Mouse (Mus musculus): ENCODE measurements at regions not wholly inside any gene's neighbourhood (a gene's known extent, or its start where the extent isn't known, plus 50 kb on each side); places are given as distances from the start of the nearest gene placed in this dataset.

DNA sequence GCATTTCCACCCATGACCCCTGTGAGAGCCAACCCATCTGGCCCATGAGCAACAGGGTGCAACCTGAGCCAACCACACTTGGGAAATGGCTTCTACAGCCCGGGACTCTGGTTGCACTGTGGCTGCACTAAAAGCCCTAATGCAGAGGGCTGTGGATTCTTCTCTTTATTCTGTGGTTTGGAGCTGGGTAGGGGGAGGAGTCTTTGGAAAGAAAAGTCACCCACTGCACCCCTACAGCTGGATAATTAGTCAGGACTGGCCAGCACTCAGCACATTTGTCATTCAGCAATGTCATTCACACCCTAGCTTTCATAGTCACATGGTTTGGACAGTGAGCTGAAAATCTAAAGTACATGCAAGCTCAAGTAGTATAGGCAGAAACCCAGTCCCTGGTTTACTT, 541.5 kb downstream of the Nfib start:
- no peak for ATAC-seq (ENCODE audit: insufficient number of reproducible peaks, low FRiP score, low TSS enrichment)

DNA sequence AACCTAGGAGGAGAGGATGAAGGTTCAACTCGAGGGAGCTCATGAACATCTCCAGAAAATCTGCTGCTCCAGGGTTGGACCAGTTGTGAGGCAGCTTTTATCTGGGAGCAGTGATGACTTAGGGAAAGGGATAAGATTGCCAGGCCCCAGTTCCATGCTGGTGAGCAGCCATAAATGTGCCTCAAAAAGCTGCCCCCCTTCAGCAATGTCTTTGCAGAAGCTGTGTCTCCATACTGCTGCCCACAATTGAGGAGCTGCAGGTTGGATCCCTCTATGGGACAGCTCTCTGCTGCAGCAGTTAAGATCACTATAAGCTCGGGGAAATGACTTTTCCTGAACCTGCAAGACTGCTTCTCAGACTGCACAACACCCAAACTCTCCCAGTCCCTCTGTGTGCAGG, 543.7 kb downstream of the Nfib start:
- ATAC-seq (ENCODE audit: insufficient number of reproducible peaks, low FRiP score, low TSS enrichment), result no peak

DNA sequence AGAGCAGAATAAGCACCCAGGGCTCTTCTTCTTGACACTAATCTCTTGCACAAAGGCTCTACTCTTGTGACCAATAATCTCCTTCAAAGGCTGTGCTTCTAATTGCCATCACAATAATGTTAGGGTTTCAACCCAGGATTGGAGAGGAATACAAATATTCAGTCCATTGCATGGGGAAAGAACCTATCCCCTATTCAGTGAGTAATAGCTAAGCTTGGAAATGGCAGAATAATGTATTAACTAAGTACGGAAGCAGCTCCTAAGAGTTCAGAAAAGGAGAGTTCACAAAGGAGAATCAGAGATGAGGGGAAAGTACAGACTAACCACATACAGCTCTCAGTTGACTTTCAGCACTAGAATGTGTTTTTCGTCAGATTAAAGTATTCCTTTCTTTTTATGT, 544.3 kb downstream of the Nfib start:
- ATAC-seq (ENCODE audit: insufficient number of reproducible peaks, low FRiP score, low TSS enrichment), result no peak

DNA sequence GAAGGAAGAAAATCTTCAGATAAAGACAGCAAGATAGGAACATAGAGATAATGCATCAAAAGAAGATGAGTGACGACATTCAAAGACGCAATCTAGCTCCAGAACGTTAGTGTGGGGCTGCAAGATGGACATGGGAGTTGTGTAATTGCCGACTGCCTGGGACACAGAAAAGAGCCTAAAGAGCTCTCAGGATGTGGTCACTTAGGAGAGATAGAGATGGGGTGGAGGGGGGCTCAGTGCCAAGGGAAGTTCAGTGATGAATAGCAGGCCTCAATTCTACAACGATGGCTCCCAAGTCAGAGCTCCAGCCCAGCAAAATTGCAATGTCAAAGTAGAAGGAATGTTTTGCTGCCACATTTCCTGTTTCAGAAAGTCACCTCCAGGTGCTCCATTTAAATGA, 545.3 kb downstream of the Nfib start:
- ATAC-seq (ENCODE audit: insufficient number of reproducible peaks, low FRiP score, low TSS enrichment), result no peak

DNA sequence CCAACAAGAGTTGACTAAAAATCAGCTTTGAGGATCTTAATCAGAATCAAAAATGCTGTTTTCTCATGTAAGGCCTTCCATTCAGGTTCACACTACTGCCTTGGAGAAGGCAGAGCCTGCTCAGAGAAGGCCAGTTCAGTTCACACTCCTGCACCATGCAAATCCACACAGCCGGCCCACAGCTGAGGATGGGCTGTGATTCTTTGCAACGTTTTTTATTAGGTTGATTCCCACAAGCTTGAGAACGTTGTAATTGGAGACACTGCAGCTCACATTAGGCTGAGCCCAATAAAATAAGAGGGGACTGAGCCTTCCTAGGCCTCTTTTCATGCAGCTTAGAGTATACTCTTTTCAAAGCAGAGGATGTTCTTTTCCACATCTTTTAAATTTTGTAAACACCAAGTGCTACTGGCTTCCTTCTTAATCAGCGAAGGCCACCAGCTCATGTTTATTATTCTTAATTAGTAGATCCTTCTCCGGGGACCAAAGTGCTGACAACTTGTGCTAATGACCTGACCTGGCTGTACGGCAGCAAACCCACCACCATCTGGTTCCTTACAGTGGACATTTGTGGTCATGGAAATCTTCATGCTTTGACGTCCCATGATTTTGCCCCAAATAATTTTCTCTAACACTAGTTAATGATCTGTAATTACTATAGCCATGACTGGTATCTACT, 549.8 kb downstream of the Nfib start:
- no peak for ATAC-seq (ENCODE audit: insufficient number of reproducible peaks, low FRiP score, low TSS enrichment)

DNA sequence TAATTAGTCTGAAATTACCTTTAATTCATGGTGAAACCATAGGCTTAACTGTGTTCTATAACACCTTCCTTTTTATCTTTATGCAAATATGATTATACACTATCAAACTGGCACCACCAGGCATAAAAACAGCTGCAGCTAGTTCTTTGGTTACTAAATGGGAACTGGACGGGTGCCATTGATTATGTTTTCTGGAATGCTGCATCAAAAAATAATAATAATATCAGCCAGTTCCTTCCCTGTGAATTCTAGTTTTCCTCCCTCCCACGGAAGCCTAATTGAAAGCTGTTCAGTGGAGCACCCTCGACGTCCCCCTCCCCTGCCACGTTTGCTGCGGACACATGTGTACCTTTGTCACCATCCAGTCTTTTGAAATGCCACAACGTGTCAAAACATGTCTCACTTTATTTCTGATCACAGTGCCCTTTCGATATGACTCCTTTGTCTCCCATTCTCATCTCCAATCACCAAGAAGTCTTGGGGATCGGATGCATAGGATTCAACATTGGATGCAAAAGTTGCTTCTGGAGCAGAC, 551.5 kb downstream of the Nfib start:
- ATAC-seq (ENCODE audit: insufficient number of reproducible peaks, low FRiP score, low TSS enrichment), result no peak

DNA sequence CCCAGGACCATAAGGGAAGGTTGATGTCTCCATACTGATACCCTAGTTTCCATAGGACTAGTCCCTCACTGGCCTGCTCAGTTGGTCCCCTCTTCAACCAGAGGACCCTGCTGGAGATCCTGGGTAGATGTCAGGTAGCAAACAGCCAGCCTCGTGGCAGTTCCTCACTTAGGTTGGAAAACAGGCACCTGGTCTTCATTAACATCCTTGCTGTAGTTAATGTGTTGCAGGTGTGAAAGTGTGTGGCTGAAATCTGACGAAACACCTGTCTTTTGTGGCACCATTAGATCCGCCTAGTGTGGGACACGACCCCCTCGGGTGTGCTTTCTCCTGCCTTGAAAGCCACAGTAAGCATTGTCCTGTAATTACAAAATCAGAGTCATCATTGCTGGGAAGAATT, 551.9 kb downstream of the Nfib start:
- ATAC-seq (ENCODE audit: insufficient number of reproducible peaks, low FRiP score, low TSS enrichment), result no peak

DNA sequence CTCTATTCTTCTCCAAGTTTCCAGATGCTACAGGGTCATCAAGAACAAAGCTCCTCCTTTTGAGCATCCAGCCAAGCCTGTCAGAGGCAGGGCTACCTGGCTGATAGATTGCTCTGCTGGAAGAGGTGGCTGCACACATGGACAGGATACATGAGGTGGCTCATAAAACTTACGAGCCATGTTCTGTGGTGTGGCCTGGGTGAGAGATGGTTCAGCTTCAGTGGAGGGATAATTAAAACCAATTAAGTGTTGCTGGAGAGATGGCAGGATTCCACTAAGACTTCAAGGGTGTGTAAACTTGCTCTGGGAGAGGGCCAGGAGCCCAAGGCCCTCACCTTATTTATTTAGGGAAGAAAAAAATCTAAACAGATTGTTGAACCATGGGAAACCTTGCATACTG, 555.6 kb downstream of the Nfib start:
- ATAC-seq (ENCODE audit: insufficient number of reproducible peaks, low FRiP score, low TSS enrichment), result no peak

DNA sequence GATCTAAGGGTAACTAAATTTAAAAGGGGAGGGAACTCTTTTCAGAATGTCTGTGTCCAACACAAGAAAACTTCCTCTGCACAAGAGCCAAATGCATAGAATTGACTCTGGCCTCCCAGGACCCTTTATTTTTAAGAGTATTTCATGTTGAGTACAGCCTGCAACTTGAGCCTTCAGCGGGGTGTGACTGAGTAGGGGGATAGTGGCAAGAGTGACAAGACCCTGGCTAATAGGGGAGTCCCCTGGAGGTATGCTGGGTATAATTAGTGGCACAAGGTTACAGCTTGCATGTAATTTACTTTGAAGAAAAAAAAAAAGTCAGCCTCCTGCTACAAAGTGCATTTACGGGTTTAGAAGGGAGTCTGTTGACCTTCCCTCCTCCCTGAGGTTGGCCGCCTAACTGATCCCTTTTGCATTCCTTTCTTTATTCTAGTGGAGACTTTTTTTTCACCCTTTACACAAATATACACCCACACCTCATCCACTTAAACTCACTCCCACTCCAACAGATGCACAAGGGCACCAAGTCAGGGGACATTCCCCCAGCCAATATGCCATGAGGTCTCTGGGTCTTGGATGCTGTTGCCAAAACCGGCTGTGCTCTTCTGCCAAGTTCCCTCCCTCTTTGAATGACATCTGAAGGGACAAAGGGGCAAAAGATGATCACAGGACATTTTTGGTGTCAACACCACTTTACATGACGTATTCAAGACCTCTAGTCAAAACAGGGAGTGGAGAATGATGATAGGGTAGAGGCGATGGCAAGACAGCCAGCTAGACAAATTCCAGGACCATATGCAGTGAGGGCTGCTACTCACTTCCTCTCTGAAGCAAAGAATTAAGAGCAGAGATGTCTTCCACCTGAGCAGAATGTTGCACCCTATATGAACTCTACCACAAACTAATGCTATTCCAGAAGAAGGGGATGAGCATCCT, 557.2 kb downstream of the Nfib start:
- ATAC-seq (ENCODE audit: insufficient number of reproducible peaks, low FRiP score, low TSS enrichment), result no peak

DNA sequence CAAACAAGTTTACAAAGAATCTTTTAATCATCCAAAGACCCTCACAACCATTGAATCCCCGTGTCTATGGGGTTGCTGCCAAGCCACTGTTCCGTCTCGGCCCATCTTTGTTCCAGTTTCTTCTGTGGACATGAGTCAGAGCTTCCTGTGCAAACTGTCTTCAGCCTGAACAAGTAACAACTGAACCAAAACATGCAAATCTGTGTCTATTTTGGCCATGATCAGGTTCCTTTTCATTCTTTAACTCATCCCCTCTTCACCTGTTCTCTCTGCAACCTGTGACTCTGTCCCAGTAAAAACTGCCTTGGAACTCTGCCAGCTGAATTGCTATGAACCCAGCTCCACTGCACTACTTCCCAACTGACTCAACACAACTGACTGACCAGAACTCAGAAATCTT, 563.2 kb downstream of the Nfib start:
- ATAC-seq (ENCODE audit: insufficient number of reproducible peaks, low FRiP score, low TSS enrichment), result no peak

DNA sequence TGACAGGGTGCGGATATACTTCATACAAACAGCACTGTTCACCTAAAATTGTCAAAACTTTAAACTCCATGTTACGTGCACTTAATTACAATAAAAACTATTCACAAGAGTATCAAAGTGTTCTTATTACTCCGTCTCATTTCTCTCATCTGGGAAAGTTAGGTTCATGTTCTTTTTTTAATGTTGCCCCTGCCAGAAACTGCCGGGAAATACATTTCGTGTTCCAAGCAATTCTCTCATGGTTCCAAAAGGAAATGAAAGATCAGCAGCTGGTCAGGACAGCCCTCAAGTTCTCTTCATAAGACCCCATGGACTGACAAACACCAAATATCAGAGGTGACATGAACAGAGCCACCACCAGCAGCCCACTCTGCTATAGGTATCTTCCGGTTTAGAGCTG, 565.7 kb downstream of the Nfib start:
- no peak for ATAC-seq (ENCODE audit: insufficient number of reproducible peaks, low FRiP score, low TSS enrichment)

DNA sequence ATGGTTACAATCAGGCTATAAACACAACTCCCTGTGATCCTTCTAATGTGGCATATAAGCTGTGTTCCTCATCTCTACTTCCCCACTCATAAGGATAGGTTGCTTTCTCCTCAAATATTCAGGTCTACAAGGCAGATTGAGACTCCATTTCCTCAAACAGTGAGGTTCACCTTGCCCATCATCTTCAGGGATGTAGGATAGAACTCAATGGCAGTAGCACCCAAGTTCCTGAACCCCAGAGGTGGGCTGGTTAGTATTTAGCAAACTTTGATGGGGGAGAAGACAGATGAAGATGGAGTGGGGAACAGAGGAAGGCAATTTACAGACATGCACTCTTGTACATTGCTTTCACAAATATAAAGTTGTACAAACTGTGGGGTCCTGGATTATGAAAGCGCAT, 566.5 kb downstream of the Nfib start:
- ATAC-seq (ENCODE audit: insufficient number of reproducible peaks, low FRiP score, low TSS enrichment), result no peak

DNA sequence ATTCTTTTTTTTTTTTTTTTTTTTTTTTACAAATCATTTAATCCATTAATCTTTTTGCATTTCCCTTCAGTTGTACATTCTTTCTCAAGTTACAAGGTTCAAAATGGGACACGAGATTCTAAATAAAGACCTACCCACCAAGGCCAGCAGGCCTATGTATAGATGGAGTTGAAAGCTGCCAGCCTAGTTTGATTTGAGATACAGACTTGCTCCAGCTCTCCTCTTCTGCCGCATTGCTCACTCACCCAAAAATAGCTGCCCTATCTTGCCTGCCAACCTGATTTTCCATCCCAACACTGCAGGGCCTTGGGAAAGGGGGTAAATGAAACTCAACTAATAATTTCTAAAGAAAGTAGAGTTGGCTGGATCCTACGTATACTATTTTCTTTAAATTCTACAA, 572.7 kb downstream of the Nfib start:
- no peak for ATAC-seq (ENCODE audit: insufficient number of reproducible peaks, low FRiP score, low TSS enrichment)

DNA sequence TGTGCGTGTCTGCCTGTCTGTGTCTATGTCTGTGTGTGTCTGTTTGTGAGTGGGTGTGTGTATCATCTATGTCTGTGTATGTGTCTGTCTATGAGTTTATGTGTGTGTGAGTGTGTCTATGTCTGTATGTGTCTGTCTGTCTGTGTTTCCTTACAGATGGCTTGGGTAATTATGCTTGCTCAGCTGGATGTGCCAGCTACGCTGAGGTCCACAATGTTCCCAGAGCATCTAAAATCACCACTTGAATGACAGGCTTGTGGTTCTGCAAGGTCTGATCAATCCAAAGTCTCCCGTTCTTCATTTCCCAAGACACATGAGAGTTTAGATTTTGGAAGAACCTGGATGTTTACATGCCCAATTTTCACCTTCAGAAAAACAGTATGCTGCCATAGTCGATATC, 573.2 kb downstream of the Nfib start:
- no peak for ATAC-seq (ENCODE audit: insufficient number of reproducible peaks, low FRiP score, low TSS enrichment)

DNA sequence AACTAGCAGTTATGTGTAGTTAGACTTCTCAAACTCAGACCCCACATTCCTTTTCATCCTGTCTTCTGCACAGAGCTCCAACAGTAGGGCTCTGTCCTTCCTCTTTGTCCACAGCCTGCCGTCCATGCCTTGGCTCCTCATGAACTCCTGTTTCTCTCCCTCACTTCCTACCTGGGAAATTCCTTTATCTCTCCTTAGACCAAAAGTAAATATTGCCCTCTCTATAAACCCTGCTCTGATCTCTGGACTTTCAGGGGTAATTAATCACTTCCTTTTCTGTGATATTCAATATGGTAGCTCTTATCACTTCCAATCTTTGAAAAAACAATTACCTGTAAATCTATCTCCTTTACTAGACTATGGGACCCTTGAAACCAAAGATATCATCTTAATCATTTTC, 576.1 kb downstream of the Nfib start:
- ATAC-seq (ENCODE audit: insufficient number of reproducible peaks, low FRiP score, low TSS enrichment), result no peak

DNA sequence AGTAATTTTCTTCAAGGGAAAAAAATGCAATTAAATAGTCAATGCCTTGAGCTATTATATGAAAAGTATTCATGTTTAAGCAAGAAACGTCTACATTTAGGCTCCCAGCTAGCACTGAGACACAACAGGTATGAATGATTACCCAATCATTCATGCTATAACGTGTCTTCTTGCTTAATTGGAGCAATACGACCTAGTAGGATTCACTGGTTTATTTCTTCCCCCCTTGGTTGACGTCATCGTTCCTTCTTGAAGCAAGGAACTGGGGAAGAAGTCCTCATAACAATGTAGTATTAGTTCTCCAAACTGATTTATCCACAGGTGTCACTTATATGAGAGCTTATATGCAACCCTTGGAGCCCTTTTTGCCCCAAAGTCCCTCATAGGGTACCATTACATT, 581.8 kb downstream of the Nfib start:
- no peak for ATAC-seq (ENCODE audit: insufficient number of reproducible peaks, low FRiP score, low TSS enrichment)

DNA sequence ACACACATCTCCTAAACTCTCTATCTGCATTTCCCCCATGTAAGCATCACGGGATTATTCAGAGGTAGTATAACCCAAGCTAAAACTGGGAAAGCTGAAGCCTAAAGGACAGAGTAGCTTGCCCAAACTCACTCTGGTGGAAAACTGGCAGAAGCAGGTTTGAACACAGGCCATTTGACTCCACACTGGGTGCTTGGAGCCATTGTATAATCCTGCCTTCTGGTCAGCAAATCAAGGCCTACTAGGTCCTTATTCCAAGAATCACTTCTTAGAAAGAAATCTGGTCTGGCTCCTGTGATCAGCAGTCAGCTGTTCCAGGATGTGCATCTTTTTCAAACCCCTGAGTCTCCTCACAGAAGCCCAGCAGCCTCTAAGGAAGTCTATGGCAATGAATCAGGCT, 582.4 kb downstream of the Nfib start:
- no peak for ATAC-seq (ENCODE audit: insufficient number of reproducible peaks, low FRiP score, low TSS enrichment)

DNA sequence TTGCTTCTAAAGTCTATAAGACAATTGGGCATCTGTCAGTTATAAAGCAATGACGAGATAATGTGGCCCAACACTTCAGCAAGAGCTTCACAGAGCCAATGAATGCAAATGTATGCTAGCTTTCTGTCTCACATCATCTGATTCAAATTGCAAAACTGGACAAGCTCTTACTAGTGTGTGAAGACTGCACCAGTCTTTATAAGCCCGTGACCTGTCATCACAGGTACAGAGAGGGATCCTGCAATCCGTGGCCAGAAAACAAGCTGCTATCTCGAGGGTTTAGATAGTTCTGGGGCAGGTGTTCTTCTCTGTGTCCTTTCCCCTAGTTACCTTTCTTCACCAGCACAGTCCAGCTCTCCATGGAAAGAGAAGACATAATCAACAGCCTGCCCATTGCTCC, 584.8 kb downstream of the Nfib start:
- no peak for ATAC-seq (ENCODE audit: insufficient number of reproducible peaks, low FRiP score, low TSS enrichment)

DNA sequence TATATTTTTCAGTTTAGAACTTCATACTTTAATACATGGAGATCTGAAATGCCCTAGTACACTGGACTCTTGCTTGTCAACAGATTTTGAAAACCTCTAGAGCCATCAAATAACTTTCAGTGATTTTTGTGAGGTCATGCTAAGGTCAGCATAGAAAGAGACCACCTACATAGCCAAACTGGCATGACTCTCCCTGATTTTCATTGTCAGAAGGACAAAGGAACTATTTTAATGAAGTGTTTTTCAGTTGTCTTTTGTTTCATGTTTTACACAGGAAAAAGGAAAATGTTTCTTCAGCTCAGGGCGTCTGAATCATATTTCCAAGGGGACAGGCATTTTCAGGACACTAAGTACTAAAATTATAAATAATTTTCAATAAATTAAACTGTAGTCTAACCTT, 585.2 kb downstream of the Nfib start:
- ATAC-seq (ENCODE audit: insufficient number of reproducible peaks, low FRiP score, low TSS enrichment), result no peak

DNA sequence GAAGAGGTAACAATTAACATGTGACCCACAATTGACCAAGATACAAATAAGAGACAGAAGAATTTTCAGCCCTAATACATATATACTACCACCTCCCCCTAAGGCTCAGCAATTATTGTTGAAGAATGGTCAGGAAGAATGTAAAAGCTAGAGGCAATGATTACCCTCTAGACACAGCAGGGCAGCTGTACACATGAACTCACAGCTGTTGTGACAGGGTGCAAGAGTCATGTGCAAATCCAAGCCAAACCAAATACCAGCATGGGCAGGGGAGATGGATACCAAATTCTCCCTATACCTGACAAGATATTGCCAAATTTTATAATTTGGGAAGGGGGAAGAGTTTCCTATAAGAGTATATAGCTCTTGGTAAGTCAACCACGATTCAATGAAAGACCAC, 603.7 kb downstream of the Nfib start:
- no peak for ATAC-seq (ENCODE audit: insufficient number of reproducible peaks, low FRiP score, low TSS enrichment)

DNA sequence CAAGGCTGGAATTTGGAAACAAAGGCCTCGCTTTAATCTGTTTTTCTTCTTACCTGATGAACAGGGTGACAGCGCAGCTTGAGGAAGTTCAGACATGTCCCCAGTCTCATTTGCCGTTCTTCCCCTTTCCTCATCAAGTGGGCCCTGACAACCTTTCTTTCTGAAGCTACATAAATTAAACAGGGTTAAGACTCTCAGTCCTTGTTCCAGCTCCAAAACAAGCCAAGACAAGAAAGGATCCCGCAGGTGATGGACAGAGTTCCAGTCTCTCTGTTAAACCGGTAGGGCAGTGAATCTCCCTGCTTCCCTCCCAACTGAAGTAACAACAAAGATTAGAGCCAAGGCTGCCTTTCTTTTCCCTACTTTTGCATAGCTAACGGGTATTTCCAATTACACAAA, 605.6 kb downstream of the Nfib start:
- ATAC-seq (ENCODE audit: insufficient number of reproducible peaks, low FRiP score, low TSS enrichment), result no peak

Data from cerebellum, adult (tissue).